Mouse (Mus musculus): ENCODE data around the gene Rbm47.

DNA sequence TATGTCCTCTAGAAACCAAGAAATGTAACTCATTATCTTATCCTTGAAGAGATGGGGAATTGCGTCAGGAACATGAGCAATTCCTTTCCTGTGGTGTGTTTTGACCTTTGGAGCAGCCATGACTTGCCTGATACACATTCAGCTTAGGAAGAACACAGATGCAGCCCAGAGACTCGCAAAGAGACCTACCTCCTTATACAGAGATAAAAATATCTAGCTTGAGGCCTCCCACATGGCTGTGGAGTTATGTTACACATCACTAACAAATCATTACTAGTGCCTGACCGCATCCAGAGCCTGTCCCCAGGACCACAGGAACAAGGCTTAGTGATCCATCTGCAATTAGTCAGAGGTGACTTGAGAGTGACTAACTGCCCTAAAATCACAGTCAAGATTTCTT is 126.6 kb downstream of the Rbm47 start:
- no peak for TF ChIP-seq POLR2A (IDR thresholded peaks at IDR 0.05; ENCODE audit: insufficient read depth, low read depth, low read length)
- TF ChIP-seq CTCF (IDR thresholded peaks at IDR 0.05) = no peak
- no peak for TF ChIP-seq EP300 (IDR thresholded peaks at IDR 0.05; ENCODE audit: insufficient read depth, low read depth, low read length)

Measured in heart, adult 2 months (tissue).